Mouse (Mus musculus) testis, adult 2 months (tissue): ENCODE data around the gene Slc4a1. TPM values are rescaled to one million over a fixed set of nuclear protein-coding genes. Genes with fewer than 3 reads are reported as not detected.

Source experiments
- H3K27ac ChIP-seq: fragments of 200-500 bp; 2 replicates; pipeline ENCODE4 v1.5.1; 2012; ENCODE audit warnings: low read depth, low read length; ENCODE audit not compliant: control insufficient read depth, insufficient read depth
- H3K27me3 ChIP-seq: fragments of 200-500 bp; 2 replicates; pipeline ENCODE4 v1.6.1; 2012; ENCODE audit warnings: mild to moderate bottlenecking, low read length, moderate library complexity; ENCODE audit not compliant: control insufficient read depth, insufficient read depth
- H3K36me3 ChIP-seq: fragments of 200-500 bp; 2 replicates; pipeline ENCODE4 v1.6.1; 2012; ENCODE audit warnings: mild to moderate bottlenecking, low read length; ENCODE audit not compliant: control insufficient read depth, insufficient read depth
- H3K4me1 ChIP-seq: fragments of 200-500 bp; 2 replicates; pipeline ENCODE4 v1.6.1; 2012; ENCODE audit warnings: low read length; ENCODE audit not compliant: control insufficient read depth, insufficient read depth
- H3K4me3 ChIP-seq: fragments of 200-500 bp; 2 replicates; pipeline ENCODE4 v1.5.1; 2012; ENCODE audit warnings: low read depth, mild to moderate bottlenecking, low read length, moderate library complexity, mixed read lengths; ENCODE audit not compliant: control insufficient read depth
- CTCF ChIP-seq: fragments of 200-500 bp; IDR thresholded peaks from 2 replicates; pipeline ENCODE4 v1.5.1; 2012; ENCODE audit warnings: low read depth, mild to moderate bottlenecking, inconsistent platforms, low read length, moderate library complexity; ENCODE audit not compliant: control insufficient read depth, insufficient read depth, insufficient replicate concordance
- POLR2A ChIP-seq: fragments of 200-500 bp; IDR thresholded peaks from 2 replicates; pipeline ENCODE4 v1.6.1; 2012; ENCODE audit warnings: low read depth, mild to moderate bottlenecking, inconsistent platforms, low read length, moderate library complexity; ENCODE audit not compliant: control insufficient read depth
- polyA plus RNA-seq: library from polyadenylated mRNA; depleted of rRNA; stranded (reverse); fragments of >200 nt; gene quantifications from 2 replicates; pipeline ENCODE4 v1.2.3, GENCODE M21; 2012; rRNA removed

Gene Slc4a1
- polyA plus RNA-seq, 1 experiment = not detected

DNA sequence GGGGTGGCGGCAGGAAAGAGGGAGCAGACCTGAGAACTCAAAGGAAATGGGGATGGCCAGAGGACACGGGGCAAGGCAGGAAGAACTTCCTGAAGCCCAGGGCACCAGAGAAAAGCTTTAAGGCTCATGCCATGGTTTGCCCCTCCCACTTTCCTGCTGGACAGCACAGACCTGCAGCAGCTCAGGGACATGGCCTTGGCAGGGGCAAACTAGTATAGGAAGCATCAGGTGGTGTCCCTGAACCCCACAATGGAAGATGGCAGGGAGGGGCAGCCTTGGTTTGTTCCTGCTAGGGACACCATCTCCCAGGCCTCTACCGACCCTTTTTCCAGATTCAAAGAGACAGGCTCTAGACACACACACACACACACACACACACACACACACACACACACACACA lies 60.6 kb downstream of the Slc4a1 start:
- H3K36me3 ChIP-seq = no peaks in the 10 kb centered on the region
- TF ChIP-seq POLR2A (no peak), CTCF (no peak)

GRCm38 (mm10) chr11:102304141-102304540 lies 61.9 kb downstream of the Slc4a1 start:
- no peak overlapping the region for H3K27ac ChIP-seq
- H3K4me1 ChIP-seq = peaks cover 12% of the 10 kb centered on the region
- no peaks in the 10 kb centered on the region for H3K27me3 ChIP-seq
- no peak for TF ChIP-seq CTCF
- TF ChIP-seq POLR2A = no peak
- H3K4me3 ChIP-seq = no peak overlapping the region
- no peaks in the 10 kb centered on the region for H3K36me3 ChIP-seq

More for the DNA sequence above, 60.6 kb downstream of the Slc4a1 start:
- Histone ChIP-seq H3K27me3 (no peaks in the 10 kb centered on the region), H3K4me3 (no peak overlapping the region), H3K27ac (no peak overlapping the region), H3K4me1 (peaks cover 21% of the 10 kb centered on the region)

- Histone ChIP-seq H3K27ac (no peak overlapping the region), H3K27me3 (no peaks in the 10 kb centered on the region), H3K36me3 (no peaks in the 10 kb centered on the region), H3K4me3 (no peak overlapping the region), H3K4me1 (peaks cover 15% of the 10 kb centered on the region)
- no peak for TF ChIP-seq POLR2A
- peak; percentile 18; the same call in 1 of the 2 replicates for TF ChIP-seq CTCF
These were observed 66.2 kb downstream of the Slc4a1 start for GRCm38 (mm10) chr11:102299839-102300238.

Other genes with a start within 250 kb of the Slc4a1 start
- 6.2 and 8.0 TPM in 2 replicates for gene Nags, start 220.7 kb downstream of the Slc4a1 start, polyA plus RNA-seq
- gene Tmem101, start 209.8 kb downstream of the Slc4a1 start, polyA plus RNA-seq = 13.3 and 15.1 TPM in 2 replicates
- 41.5 and 41.8 TPM in 2 replicates for gene Lsm12, start 180.9 kb downstream of the Slc4a1 start, polyA plus RNA-seq
- gene G6pc3, start 176.6 kb downstream of the Slc4a1 start, polyA plus RNA-seq = 416 and 434 TPM in 2 replicates
- gene Hdac5, start 136.0 kb downstream of the Slc4a1 start, polyA plus RNA-seq = 68.9 and 84.1 TPM in 2 replicates
- 31.8 and 48.5 TPM in 2 replicates for gene BC030867, start 117.3 kb downstream of the Slc4a1 start, polyA plus RNA-seq
- 0.10 and 0.11 TPM in 2 replicates for gene Asb16, start 97.5 kb downstream of the Slc4a1 start, polyA plus RNA-seq
- gene Tmub2, start 81.3 kb downstream of the Slc4a1 start, polyA plus RNA-seq = 32.6 and 35.2 TPM in 2 replicates
- 16.8 and 17.8 TPM in 2 replicates for gene Atxn7l3, start 69.6 kb downstream of the Slc4a1 start, polyA plus RNA-seq
- 8.6 and 8.9 TPM in 2 replicates for gene Ubtf, start 46.5 kb downstream of the Slc4a1 start, polyA plus RNA-seq
- 53.7 and 55.6 TPM in 2 replicates for gene Rundc3a, start 27.2 kb upstream of the Slc4a1 start, polyA plus RNA-seq
- gene Slc25a39, start 41.7 kb upstream of the Slc4a1 start, polyA plus RNA-seq = 1,405 and 1,456 TPM in 2 replicates
- gene Grn, start 64.1 kb upstream of the Slc4a1 start, polyA plus RNA-seq = 21.1 TPM in 2 replicates
- gene Fam171a2, start 81.5 kb upstream of the Slc4a1 start, polyA plus RNA-seq = 0.88 and 1.2 TPM in 2 replicates
- 3.4 and 5.2 TPM in 2 replicates for gene Itga2b, start 103.9 kb upstream of the Slc4a1 start, polyA plus RNA-seq
- 15.4 and 16.7 TPM in 2 replicates for gene Gpatch8, start 190.2 kb upstream of the Slc4a1 start, polyA plus RNA-seq
- 0.40 and 0.51 TPM in 2 replicates for gene Gm11627, start 213.3 kb upstream of the Slc4a1 start, polyA plus RNA-seq
- gene Fzd2, start 238.2 kb upstream of the Slc4a1 start, polyA plus RNA-seq = 1.1 and 2.0 TPM in 2 replicates